Mouse (Mus musculus): ENCODE data around the gene Rftn1.

Rftn1 gene

GRCm38 (mm10) chr17:50020211-50021001, 170.1 kb downstream of the Rftn1 start:
- no peak for DNase-seq

GRCm38 (mm10) chr17:50019819-50020210, 170.7 kb downstream of the Rftn1 start:
- no peak for DNase-seq

- DNase-seq, result no peak
These were observed 171.4 kb downstream of the Rftn1 start for GRCm38 (mm10) chr17:50019090-50019489.

- no peak for DNase-seq
These were observed 175.8 kb downstream of the Rftn1 start for GRCm38 (mm10) chr17:50014708-50015107.

- DNase-seq, result no peak
These were observed 176.6 kb downstream of the Rftn1 start for GRCm38 (mm10) chr17:50013848-50014247.

- no peak for DNase-seq
These were observed 180.4 kb downstream of the Rftn1 start for GRCm38 (mm10) chr17:50010096-50010495.

GRCm38 (mm10) chr17:50006721-50007351, 183.6 kb downstream of the Rftn1 start:
- no peak for DNase-seq

- DNase-seq, result no peak
These were observed 184.1 kb downstream of the Rftn1 start for GRCm38 (mm10) chr17:50006338-50006720.

- no peak for DNase-seq
These were observed 187.3 kb downstream of the Rftn1 start for GRCm38 (mm10) chr17:50003156-50003555.

- no peak for DNase-seq
These were observed 188.3 kb downstream of the Rftn1 start for GRCm38 (mm10) chr17:50002171-50002570.

GRCm38 (mm10) chr17:50001754-50002153, 188.7 kb downstream of the Rftn1 start:
- no peak for DNase-seq

GRCm38 (mm10) chr17:50000580-50000979, 189.9 kb downstream of the Rftn1 start:
- no peak for DNase-seq

- DNase-seq, result no peak
These were observed 193.8 kb downstream of the Rftn1 start for GRCm38 (mm10) chr17:49996626-49997152.

GRCm38 (mm10) chr17:49996097-49996496, 194.4 kb downstream of the Rftn1 start:
- DNase-seq, result no peak

GRCm38 (mm10) chr17:49995226-49995625, 195.2 kb downstream of the Rftn1 start:
- no peak for DNase-seq

GRCm38 (mm10) chr17:49993631-49994030, 196.8 kb downstream of the Rftn1 start:
- DNase-seq, result no peak

- DNase-seq, result no peak
These were observed 197.6 kb downstream of the Rftn1 start for GRCm38 (mm10) chr17:49992625-49993603.

GRCm38 (mm10) chr17:49989583-49989982, 200.9 kb downstream of the Rftn1 start:
- no peak for DNase-seq

GRCm38 (mm10) chr17:49987095-49987494, 203.4 kb downstream of the Rftn1 start:
- no peak for DNase-seq

GRCm38 (mm10) chr17:49983478-49983877, 207.0 kb downstream of the Rftn1 start:
- DNase-seq, result no peak

GRCm38 (mm10) chr17:49982611-49983390, 207.7 kb downstream of the Rftn1 start:
- DNase-seq, result no peak

GRCm38 (mm10) chr17:49981591-49981990, 208.9 kb downstream of the Rftn1 start:
- DNase-seq, result no peak
